Mouse (Mus musculus): ENCODE data around the gene Fuk.
"Not testable (repeated sequence)": the region's sequence is repeated elsewhere in the genome, so short reads cannot be mapped to it uniquely, and the experiment has no call there.

Gene Fuk

GRCm38 (mm10) chr8:110901839-110902578 is at the start of gene Fuk:
Fuk (minus strand) TSS chr8:110902488.
- peak; percentile 82 to 86 for DNase-seq

- DNase-seq: no peak
Observed at GRCm38 (mm10) chr8:110950065-110950484, 47.8 kb upstream of the Fuk start.

GRCm38 (mm10) chr8:110945716-110946115 is 43.4 kb upstream of the Fuk start:
- no peak for DNase-seq

- no peak for DNase-seq
Observed at GRCm38 (mm10) chr8:110944276-110944876, 42.1 kb upstream of the Fuk start.

- no peak for DNase-seq
Observed at GRCm38 (mm10) chr8:110941453-110941948, 39.2 kb upstream of the Fuk start.

- DNase-seq: no peak
Observed at GRCm38 (mm10) chr8:110940682-110941452, 38.6 kb upstream of the Fuk start.

- peak; percentile 61 to 75 for DNase-seq
Observed at GRCm38 (mm10) chr8:110938882-110939589, 36.7 kb upstream of the Fuk start.

GRCm38 (mm10) chr8:110936217-110936616 is 33.9 kb upstream of the Fuk start:
- DNase-seq: no peak

GRCm38 (mm10) chr8:110933272-110933671 is 31.0 kb upstream of the Fuk start:
- no peak for DNase-seq

GRCm38 (mm10) chr8:110932444-110932843 is 30.2 kb upstream of the Fuk start:
- no peak for DNase-seq

GRCm38 (mm10) chr8:110931176-110931939 is 29.1 kb upstream of the Fuk start:
- DNase-seq: no peak

GRCm38 (mm10) chr8:110929672-110930071 is 27.4 kb upstream of the Fuk start:
- DNase-seq: not testable (repeated sequence)

GRCm38 (mm10) chr8:110929066-110929465 is 26.8 kb upstream of the Fuk start:
- DNase-seq: no peak

GRCm38 (mm10) chr8:110928435-110928834 is 26.1 kb upstream of the Fuk start:
- DNase-seq: no peak

- no peak for DNase-seq
Observed at GRCm38 (mm10) chr8:110926690-110927089, 24.4 kb upstream of the Fuk start.

GRCm38 (mm10) chr8:110925691-110926140 is 23.4 kb upstream of the Fuk start:
- DNase-seq: no peak

GRCm38 (mm10) chr8:110921492-110922230 is 19.4 kb upstream of the Fuk start:
- no peak for DNase-seq

GRCm38 (mm10) chr8:110920773-110921277 is 18.5 kb upstream of the Fuk start:
- DNase-seq: no peak

GRCm38 (mm10) chr8:110920032-110920772 is 17.9 kb upstream of the Fuk start:
- no peak for DNase-seq

Measured in thymus, postnatal 36 days (tissue).